Mouse (Mus musculus) E14TG2a.4 (cell line): Measurements from ENCODE around the gene Sertad3.

Experiments
- H3K27me3 ChIP-seq: 2 replicates; pipeline ENCODE4 v1.6.1; 2014; ENCODE audit warnings: low read length, control low read depth; ENCODE audit not compliant: insufficient read depth
- H3K36me3 ChIP-seq: 2 replicates; pipeline ENCODE4 v1.6.1; 2014; ENCODE audit warnings: low read length, control low read depth; ENCODE audit not compliant: insufficient read depth
- H3K4me1 ChIP-seq: replicated peaks from 2 replicates; pipeline ENCODE4 v1.6.1; 2014; ENCODE audit warnings: low read depth, low read length, control low read depth
- H3K4me3 ChIP-seq: replicated peaks from 2 replicates; pipeline ENCODE4 v1.5.1; 2014; ENCODE audit warnings: mild to moderate bottlenecking, low read length
- H3K9me3 ChIP-seq: 2 replicates; pipeline ENCODE4 v1.6.1; 2014; ENCODE audit warnings: low read length, control low read depth
- CTCF ChIP-seq: conservative IDR thresholded peaks from 2 replicates; pipeline ENCODE4 v1.5.1; 2014; ENCODE audit warnings: low read length
- NANOG ChIP-seq: IDR thresholded peaks from 2 replicates; pipeline ENCODE4 v1.6.1; 2014; ENCODE audit warnings: borderline replicate concordance, low read length, mixed read lengths
- POU5F1 ChIP-seq: IDR thresholded peaks from 2 replicates; pipeline ENCODE4 v1.6.1; 2014; ENCODE audit warnings: low read length, borderline replicate concordance

Sertad3 gene

GRCm38 (mm10) chr7:27473156-27473834 lies at the start of gene Sertad3:
Gene Sertad3, plus strand, starts transcription at chr7:27473768.
- no peaks in the 10 kb centered on the region for H3K27me3 ChIP-seq
- H3K4me3 ChIP-seq: peak within 1 kb of the TSS; percentile 95
- peaks cover 29% of the 10 kb centered on the region for H3K36me3 ChIP-seq
- no peaks in the 10 kb centered on the region for H3K9me3 ChIP-seq
- TF ChIP-seq NANOG (no peak), CTCF (no peak), POU5F1 (no peak)
- H3K4me1 ChIP-seq: peaks cover 55% of the 10 kb centered on the region

GRCm38 (mm10) chr7:27427387-27427786 lies 46.2 kb upstream of the Sertad3 start:
- H3K4me1 ChIP-seq: peaks cover 31% of the 10 kb centered on the region
- H3K36me3 ChIP-seq: peaks cover 18% of the 10 kb centered on the region
- H3K4me3 ChIP-seq: no peak overlapping the region
- TF ChIP-seq POU5F1 (no peak), NANOG (no peak), CTCF (no peak)
- no peaks in the 10 kb centered on the region for H3K9me3 ChIP-seq
- no peaks in the 10 kb centered on the region for H3K27me3 ChIP-seq

GRCm38 (mm10) chr7:27428002-27428401 lies 45.6 kb upstream of the Sertad3 start:
- TF ChIP-seq CTCF (no peak), NANOG (no peak), POU5F1 (no peak)
- no peak overlapping the region for H3K4me3 ChIP-seq
- H3K36me3 ChIP-seq: peaks cover 18% of the 10 kb centered on the region
- H3K27me3 ChIP-seq: no peaks in the 10 kb centered on the region
- H3K9me3 ChIP-seq: no peaks in the 10 kb centered on the region
- peaks cover 37% of the 10 kb centered on the region for H3K4me1 ChIP-seq

DNA sequence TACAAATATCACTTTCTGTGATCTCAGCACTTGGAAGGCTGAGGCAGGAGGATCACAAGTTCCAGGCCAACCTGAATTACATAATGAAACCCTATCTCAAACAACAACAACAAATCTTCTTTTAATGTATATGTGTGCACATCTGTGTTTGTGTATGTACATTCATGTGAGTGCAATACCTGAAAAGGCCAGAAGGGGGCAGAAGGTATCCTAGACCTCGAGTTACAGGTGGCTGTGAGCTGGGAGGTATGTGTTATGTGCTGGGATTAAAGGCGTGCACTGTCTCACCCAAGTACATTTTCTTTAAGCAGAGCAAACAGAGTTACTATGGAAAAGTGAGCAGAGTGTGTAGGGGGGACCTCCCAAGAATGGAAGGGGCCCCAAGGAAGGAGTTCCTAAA lies 44.4 kb upstream of the Sertad3 start:
- H3K4me1 ChIP-seq: peaks cover 39% of the 10 kb centered on the region
- H3K9me3 ChIP-seq: no peaks in the 10 kb centered on the region
- H3K36me3 ChIP-seq: peaks cover 18% of the 10 kb centered on the region
- H3K27me3 ChIP-seq: no peaks in the 10 kb centered on the region
- TF ChIP-seq POU5F1 (no peak), NANOG (no peak), CTCF (peak; percentile 84)
- H3K4me3 ChIP-seq: no peak overlapping the region

GRCm38 (mm10) chr7:27433349-27433748 lies 40.2 kb upstream of the Sertad3 start:
- Histone ChIP-seq H3K27me3 (no peaks in the 10 kb centered on the region), H3K36me3 (no peaks in the 10 kb centered on the region), H3K4me3 (peak overlapping the region; percentile 75), H3K4me1 (peaks cover 41% of the 10 kb centered on the region), H3K9me3 (no peaks in the 10 kb centered on the region)
- TF ChIP-seq NANOG: no peak
- no peak for TF ChIP-seq CTCF
- no peak for TF ChIP-seq POU5F1

DNA sequence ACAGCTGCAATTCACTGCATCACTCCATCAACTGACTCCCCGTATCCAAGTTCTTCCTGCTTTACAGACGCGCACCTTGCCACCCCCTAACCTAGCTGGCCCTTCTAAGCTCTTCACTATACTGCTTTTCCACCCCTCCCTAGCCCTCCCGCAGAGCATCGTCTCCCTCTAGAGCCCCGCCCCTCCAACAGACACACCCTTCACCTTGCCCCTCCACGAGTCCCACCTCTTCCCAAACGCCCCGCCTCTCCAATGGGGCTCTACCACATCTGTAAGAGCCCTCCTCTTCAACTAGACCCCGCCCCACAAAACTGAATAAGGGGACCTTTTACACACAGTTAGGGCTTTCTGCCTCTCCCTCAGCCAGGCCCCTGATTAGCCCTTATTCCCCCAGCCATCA lies 39.8 kb upstream of the Sertad3 start:
- Histone ChIP-seq H3K4me1 (peaks cover 36% of the 10 kb centered on the region), H3K36me3 (no peaks in the 10 kb centered on the region), H3K4me3 (peak overlapping the region; percentile 75), H3K27me3 (no peaks in the 10 kb centered on the region), H3K9me3 (no peaks in the 10 kb centered on the region)
- TF ChIP-seq CTCF: no peak
- no peak for TF ChIP-seq NANOG
- TF ChIP-seq POU5F1: no peak

DNA sequence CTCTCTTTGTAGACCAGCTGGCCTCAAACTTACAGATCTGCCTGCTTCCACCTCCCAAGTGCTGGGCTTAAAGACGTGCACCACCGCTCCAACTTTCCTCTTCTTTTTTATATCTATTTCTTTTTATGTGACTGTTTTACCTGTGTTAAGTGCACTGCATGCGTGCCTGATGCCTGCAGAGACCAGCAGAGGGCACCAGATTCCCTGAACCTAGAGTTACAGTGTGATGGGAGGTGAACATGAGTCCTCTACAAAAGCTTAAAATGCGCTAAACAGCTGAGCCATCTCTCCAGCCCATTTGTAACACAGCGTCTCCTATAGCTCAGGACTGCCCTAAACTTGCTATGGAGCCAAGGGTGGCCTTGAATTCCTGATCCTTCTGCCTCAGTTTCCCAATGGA lies 36.0 kb upstream of the Sertad3 start:
- H3K27me3 ChIP-seq: no peaks in the 10 kb centered on the region
- H3K36me3 ChIP-seq: no peaks in the 10 kb centered on the region
- H3K4me3 ChIP-seq: no peak overlapping the region
- TF ChIP-seq NANOG: no peak
- peak; percentile 94 for TF ChIP-seq CTCF
- H3K4me1 ChIP-seq: peaks cover 42% of the 10 kb centered on the region
- no peaks in the 10 kb centered on the region for H3K9me3 ChIP-seq

DNA sequence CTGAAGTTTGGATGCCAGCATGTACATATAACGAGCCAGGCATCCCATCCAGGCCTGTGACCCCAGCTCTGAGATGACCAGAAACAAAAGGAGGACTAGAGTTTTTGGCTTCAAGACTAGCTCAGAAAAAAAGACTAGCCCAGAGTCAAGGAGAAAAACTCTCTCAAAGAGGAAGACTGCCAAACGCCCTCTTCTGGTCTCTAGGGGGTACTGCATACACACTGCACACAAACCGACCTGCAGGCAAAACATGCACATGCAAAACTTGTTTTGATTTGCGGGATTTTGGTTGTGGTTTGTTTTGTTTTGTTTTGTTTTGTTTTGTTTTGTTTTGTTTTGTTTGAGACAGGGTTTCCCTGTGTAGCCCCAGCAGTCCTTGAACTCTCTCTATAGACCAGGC lies 33.6 kb upstream of the Sertad3 start:
- Histone ChIP-seq H3K4me1 (peaks cover 25% of the 10 kb centered on the region), H3K4me3 (no peak overlapping the region), H3K27me3 (peaks cover 5% of the 10 kb centered on the region; the same call in 1 of the 2 replicates), H3K9me3 (no peaks in the 10 kb centered on the region), H3K36me3 (no peaks in the 10 kb centered on the region)
- no peak for TF ChIP-seq NANOG
- TF ChIP-seq CTCF: peak; percentile 94
- TF ChIP-seq POU5F1: no peak

DNA sequence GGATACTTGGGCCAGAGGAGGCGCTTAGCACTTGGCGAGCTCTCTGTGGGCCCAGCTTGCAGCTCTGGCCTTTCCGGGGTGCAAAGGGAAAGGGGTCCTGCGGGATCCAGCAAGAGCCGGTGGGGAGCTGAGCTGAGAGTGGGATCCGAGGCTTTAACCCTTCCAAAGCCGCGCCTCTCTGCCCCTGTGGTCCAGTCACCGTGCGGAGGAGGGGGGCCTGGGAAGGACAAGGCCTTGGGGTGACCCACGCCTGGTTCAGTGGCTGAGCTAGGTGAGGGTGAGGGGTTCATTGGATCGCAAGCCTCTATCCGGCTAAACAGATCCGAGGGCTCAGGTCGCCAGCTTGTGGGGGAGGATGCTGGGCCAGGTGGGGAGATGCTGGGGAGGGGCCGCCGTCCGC lies 27.5 kb upstream of the Sertad3 start:
- H3K9me3 ChIP-seq: no peaks in the 10 kb centered on the region
- peaks cover 23% of the 10 kb centered on the region for H3K27me3 ChIP-seq
- peaks cover 46% of the 10 kb centered on the region for H3K4me1 ChIP-seq
- TF ChIP-seq NANOG (no peak), CTCF (no peak), POU5F1 (no peak)
- H3K4me3 ChIP-seq: peak overlapping the region; percentile 80
- H3K36me3 ChIP-seq: no peaks in the 10 kb centered on the region
